Mouse (Mus musculus): ENCODE results near the gene Pigz. TPM values are rescaled to one million over a fixed set of nuclear protein-coding genes. Genes with fewer than 3 reads are reported as not detected.

The Pigz gene
- total RNA-seq, 2 experiments from 2014 or later, result 20.7 to 20.9 TPM

- no peak overlapping the region for H3K4me3 ChIP-seq
- H3K27ac ChIP-seq, result peak overlapping the region; percentile 94
- peak in 1 of 2 experiments; percentile 31 for DNase-seq (ENCODE audit: extremely low spot score in 1 of 2, low spot score in 2 of 2)
- intact Hi-C loops (cut with DNase I), result no loop called here
- TF ChIP-seq CTCF (IDR thresholded peaks at IDR 0.05), result no peak
Observed at GRCm38 (mm10) chr16:31906896-31907295, 26.8 kb upstream of the Pigz start.

GRCm38 (mm10) chr16:31908959-31909358 is 24.7 kb upstream of the Pigz start:
- intact Hi-C loops (cut with DNase I), result loop anchor here (1.0 kb wide), 1 partner anchor 11 kb away; no protein-coding TSS in a partner anchor
- peak in 1 of 2 experiments; percentile 50 for DNase-seq (ENCODE audit: extremely low spot score in 1 of 2, low spot score in 2 of 2)
- no peak for TF ChIP-seq CTCF (IDR thresholded peaks at IDR 0.05)
- no peak overlapping the region for H3K4me3 ChIP-seq
- H3K27ac ChIP-seq, result peak overlapping the region; percentile 91

- H3K4me3 ChIP-seq, result no peak overlapping the region
- intact Hi-C loops (cut with DNase I), result no loop called here
- no peak for DNase-seq (ENCODE audit: extremely low spot score in 1 of 2, low spot score in 2 of 2)
- H3K27ac ChIP-seq, result peak overlapping the region; percentile 64; the same call in 1 of the 2 replicates
- no peak for TF ChIP-seq CTCF (IDR thresholded peaks at IDR 0.05)
Observed at GRCm38 (mm10) chr16:31910281-31910847, 23.3 kb upstream of the Pigz start.

- no peak for TF ChIP-seq CTCF (IDR thresholded peaks at IDR 0.05)
Observed at GRCm38 (mm10) chr16:31917776-31918175, 15.9 kb upstream of the Pigz start.

GRCm38 (mm10) chr16:31918248-31918724 is 15.4 kb upstream of the Pigz start:
- TF ChIP-seq CTCF (IDR thresholded peaks at IDR 0.05), result peak; percentile 95
- peak; percentile 84 to 87 for DNase-seq (ENCODE audit: extremely low spot score in 1 of 2, low spot score in 2 of 2)
- H3K27ac ChIP-seq, result peak overlapping the region; percentile 62
- H3K4me3 ChIP-seq, result no peak overlapping the region
- intact Hi-C loops (cut with DNase I), result loop anchor here (1.0 to 5.0 kb wide), 3 partner anchors 39 to 456 kb away; partner anchors contain the start of gene Meltf

More at GRCm38 (mm10) chr16:31917776-31918175, 15.9 kb upstream of the Pigz start:
- DNase-seq (ENCODE audit: extremely low spot score in 1 of 2, low spot score in 2 of 2), result no peak
- intact Hi-C loops (cut with DNase I), result loop anchor here (1.0 to 5.0 kb wide), 3 partner anchors 39 to 455 kb away; partner anchors contain the start of gene Meltf
- H3K27ac ChIP-seq, result peak overlapping the region; percentile 62
- H3K4me3 ChIP-seq, result no peak overlapping the region

- no peak overlapping the region for H3K4me3 ChIP-seq
- no peak for DNase-seq (ENCODE audit: extremely low spot score in 1 of 2, low spot score in 2 of 2)
- H3K27ac ChIP-seq, result no peak overlapping the region
- no peak for TF ChIP-seq CTCF (IDR thresholded peaks at IDR 0.05)
- intact Hi-C loops (cut with DNase I), result no loop called here
Observed at GRCm38 (mm10) chr16:31924368-31924767, 9.3 kb upstream of the Pigz start.

GRCm38 (mm10) chr16:31926091-31926490 is 7.6 kb upstream of the Pigz start:
- Histone ChIP-seq H3K4me3 (no peak overlapping the region), H3K27ac (no peak overlapping the region)
- no peak for TF ChIP-seq CTCF (IDR thresholded peaks at IDR 0.05)

GRCm38 (mm10) chr16:31926547-31927182 is 7.0 kb upstream of the Pigz start:
- TF ChIP-seq CTCF (IDR thresholded peaks at IDR 0.05), result no peak
- intact Hi-C loops (cut with DNase I), result no loop called here
- DNase-seq (ENCODE audit: extremely low spot score in 1 of 2, low spot score in 2 of 2), result no peak
- no peak overlapping the region for H3K27ac ChIP-seq
- no peak overlapping the region for H3K4me3 ChIP-seq

More at GRCm38 (mm10) chr16:31926091-31926490, 7.6 kb upstream of the Pigz start:
- DNase-seq (ENCODE audit: extremely low spot score in 1 of 2, low spot score in 2 of 2), result no peak
- intact Hi-C loops (cut with DNase I), result no loop called here

GRCm38 (mm10) chr16:31927412-31927811 is 6.2 kb upstream of the Pigz start:
- no peak for DNase-seq (ENCODE audit: extremely low spot score in 1 of 2, low spot score in 2 of 2)
- intact Hi-C loops (cut with DNase I), result no loop called here
- TF ChIP-seq CTCF (IDR thresholded peaks at IDR 0.05), result no peak
- Histone ChIP-seq H3K4me3 (no peak overlapping the region), H3K27ac (no peak overlapping the region)

- DNase-seq (ENCODE audit: extremely low spot score in 1 of 2, low spot score in 2 of 2), result peak; percentile 45 to 51
- no peak overlapping the region for H3K4me3 ChIP-seq
- peak overlapping the region; percentile 67; the same call in 1 of the 2 replicates for H3K27ac ChIP-seq
- TF ChIP-seq CTCF (IDR thresholded peaks at IDR 0.05), result no peak
- intact Hi-C loops (cut with DNase I), result no loop called here
Observed at GRCm38 (mm10) chr16:31931330-31931729, 2.3 kb upstream of the Pigz start.

- DNase-seq (ENCODE audit: extremely low spot score in 1 of 2, low spot score in 2 of 2), result no peak
- peak overlapping the region; percentile 97 for H3K27ac ChIP-seq
- TF ChIP-seq CTCF (IDR thresholded peaks at IDR 0.05), result no peak
Observed at GRCm38 (mm10) chr16:31932255-31932654, 1.4 kb upstream of the Pigz start.

More at GRCm38 (mm10) chr16:31932255-31932654, 1.4 kb upstream of the Pigz start:
- intact Hi-C loops (cut with DNase I), result no loop called here
- no peak overlapping the region for H3K4me3 ChIP-seq

All from left cerebral cortex, adult 2 months (tissue).